Mouse (Mus musculus) neural tube, embryonic 12.5 days (tissue): ENCODE results near the gene Mtus2. TPM values are rescaled to one million over a fixed set of nuclear protein-coding genes. Genes with fewer than 3 reads are reported as not detected.

ENCODE experiments used
- ATAC-seq: fragments of 200-750 bp; cut with Nextera tagmentation; 2 replicates; pipeline ENCODE4 v1.8.0; 2017; ENCODE audit warnings: low read depth, mild to moderate bottlenecking, moderate TSS enrichment, moderate library complexity; ENCODE audit not compliant: low FRiP score
- H3K27ac ChIP-seq: fragments of 300-500 bp; sonication (generic); 2 replicates; pipeline ENCODE4 v1.5.1; 2016
- H3K27me3 ChIP-seq: fragments of 300-500 bp; sonication (generic); replicated peaks from 2 replicates; pipeline ENCODE4 v1.6.1; 2016; ENCODE audit warnings: mild to moderate bottlenecking
- H3K36me3 ChIP-seq: fragments of 300-500 bp; sonication (generic); 2 replicates; pipeline ENCODE4 v1.6.1; 2016; ENCODE audit warnings: mild to moderate bottlenecking
- H3K4me1 ChIP-seq: fragments of 300-500 bp; sonication (generic); 2 replicates; pipeline ENCODE4 v1.6.1; 2016
- H3K4me2 ChIP-seq: fragments of 300-500 bp; sonication (generic); replicated peaks from 2 replicates; pipeline ENCODE4 v1.6.1; 2016; ENCODE audit warnings: mild to moderate bottlenecking
- H3K4me3 ChIP-seq: fragments of 300-500 bp; sonication (generic); 2 replicates; pipeline ENCODE4 v1.5.1; 2016
- H3K9ac ChIP-seq: fragments of 300-500 bp; sonication (generic); 2 replicates; pipeline ENCODE4 v1.6.1; 2016; ENCODE audit warnings: mild to moderate bottlenecking
- H3K9me3 ChIP-seq: fragments of 300-500 bp; sonication (generic); 2 replicates; pipeline ENCODE4 v1.6.1; 2016; ENCODE audit warnings: mild to moderate bottlenecking
- WGBS: fragments of 180-500 bp; shearing (Covaris S2); methylation state at CpG from one replicate; pipeline ENCODE4 v1.1.7; 2016; 5-methylcytosine and 5-hydroxymethylcytosine counted together
- polyA plus RNA-seq: library from polyadenylated mRNA; unstranded; fragments of >200 nt; fragmentation: Nextera tagmentation; extraction: Ambion mirVana; gene quantifications from 2 replicates; pipeline ENCODE4 v1.2.1, GENCODE M21; 2016

Mtus2 gene
- polyA plus RNA-seq, 1 experiment from 2014 or later: 54.9 TPM

GRCm38 (mm10) chr5:148282093-148282492, 325.0 kb downstream of the Mtus2 start:
- no peaks in the 10 kb centered on the region for H3K9me3 ChIP-seq
- H3K27ac ChIP-seq: no peak overlapping the region
- H3K9ac ChIP-seq: no peak overlapping the region
- H3K36me3 ChIP-seq: no peaks in the 10 kb centered on the region
- no peak overlapping the region for H3K4me3 ChIP-seq
- no peaks in the 10 kb centered on the region for H3K27me3 ChIP-seq
- H3K4me1 ChIP-seq: no peaks in the 10 kb centered on the region
- 89% methylated on average over 6 of the region's 6 CpGs for WGBS
- H3K4me2 ChIP-seq: no peak overlapping the region
- no peak for ATAC-seq

- Histone ChIP-seq H3K27ac (no peak overlapping the region), H3K9me3 (no peaks in the 10 kb centered on the region), H3K9ac (no peak overlapping the region), H3K4me3 (no peak overlapping the region), H3K27me3 (no peaks in the 10 kb centered on the region), H3K36me3 (no peaks in the 10 kb centered on the region), H3K4me2 (no peak overlapping the region), H3K4me1 (no peaks in the 10 kb centered on the region)
- ATAC-seq: no peak
- WGBS: 94% methylated on average over 5 of the region's 5 CpGs
Measured at GRCm38 (mm10) chr5:148282631-148283030, 325.5 kb downstream of the Mtus2 start.

- Histone ChIP-seq H3K9me3 (no peaks in the 10 kb centered on the region), H3K4me1 (no peaks in the 10 kb centered on the region), H3K4me2 (no peak overlapping the region), H3K27me3 (no peaks in the 10 kb centered on the region), H3K4me3 (no peak overlapping the region), H3K27ac (no peak overlapping the region), H3K36me3 (no peaks in the 10 kb centered on the region), H3K9ac (no peak overlapping the region)
- no peak for ATAC-seq
- 81% methylated on average over 2 of the region's 2 CpGs for WGBS
Measured at GRCm38 (mm10) chr5:148283177-148283576, 326.1 kb downstream of the Mtus2 start.

GRCm38 (mm10) chr5:148283584-148283983, 326.5 kb downstream of the Mtus2 start:
- Histone ChIP-seq H3K9ac (no peak overlapping the region), H3K27ac (no peak overlapping the region), H3K4me1 (no peaks in the 10 kb centered on the region), H3K4me2 (no peak overlapping the region), H3K27me3 (no peaks in the 10 kb centered on the region), H3K9me3 (no peaks in the 10 kb centered on the region), H3K4me3 (no peak overlapping the region), H3K36me3 (no peaks in the 10 kb centered on the region)
- no peak for ATAC-seq
- 92% methylated on average over 3 of the region's 3 CpGs for WGBS

- Histone ChIP-seq H3K4me2 (no peak overlapping the region), H3K27ac (no peak overlapping the region), H3K4me3 (no peak overlapping the region), H3K4me1 (no peaks in the 10 kb centered on the region), H3K9me3 (no peaks in the 10 kb centered on the region), H3K27me3 (no peaks in the 10 kb centered on the region), H3K9ac (no peak overlapping the region), H3K36me3 (0 out of 2 replicates have a peak, but pooled peaks cover 2% of the 10 kb centered on the region)
- WGBS: 90% methylated on average over 5 of the region's 5 CpGs
- no peak for ATAC-seq
Measured at GRCm38 (mm10) chr5:148287529-148287928, 330.4 kb downstream of the Mtus2 start.

GRCm38 (mm10) chr5:148288804-148289203, 331.7 kb downstream of the Mtus2 start:
- ATAC-seq: no peak
- WGBS: 75% methylated on average over 18 of the region's 18 CpGs

GRCm38 (mm10) chr5:148289951-148290350, 332.8 kb downstream of the Mtus2 start:
- no peak overlapping the region for H3K4me2 ChIP-seq
- no peak for ATAC-seq
- H3K4me3 ChIP-seq: no peak overlapping the region
- no peak overlapping the region for H3K27ac ChIP-seq
- H3K27me3 ChIP-seq: no peaks in the 10 kb centered on the region
- H3K4me1 ChIP-seq: no peaks in the 10 kb centered on the region
- 53% methylated on average over 7 of the region's 7 CpGs for WGBS
- H3K9me3 ChIP-seq: no peaks in the 10 kb centered on the region
- H3K9ac ChIP-seq: no peak overlapping the region
- peaks cover 5% of the 10 kb centered on the region; the same call in 1 of the 2 replicates for H3K36me3 ChIP-seq

More at GRCm38 (mm10) chr5:148288804-148289203, 331.7 kb downstream of the Mtus2 start:
- Histone ChIP-seq H3K27ac (no peak overlapping the region), H3K4me1 (no peaks in the 10 kb centered on the region), H3K9me3 (no peaks in the 10 kb centered on the region), H3K36me3 (peaks cover 5% of the 10 kb centered on the region; the same call in 1 of the 2 replicates), H3K4me2 (no peak overlapping the region), H3K27me3 (no peaks in the 10 kb centered on the region), H3K9ac (no peak overlapping the region), H3K4me3 (no peak overlapping the region)

GRCm38 (mm10) chr5:148292862-148293261, 335.7 kb downstream of the Mtus2 start:
- WGBS: 76% methylated on average over 7 of the region's 7 CpGs
- H3K27me3 ChIP-seq: no peaks in the 10 kb centered on the region
- no peak overlapping the region for H3K9ac ChIP-seq
- peaks cover 6% of the 10 kb centered on the region; the same call in 1 of the 2 replicates for H3K36me3 ChIP-seq
- no peaks in the 10 kb centered on the region for H3K9me3 ChIP-seq
- no peak overlapping the region for H3K4me3 ChIP-seq
- H3K27ac ChIP-seq: no peak overlapping the region
- no peak for ATAC-seq
- H3K4me1 ChIP-seq: no peaks in the 10 kb centered on the region
- H3K4me2 ChIP-seq: no peak overlapping the region

GRCm38 (mm10) chr5:148293346-148293745, 336.2 kb downstream of the Mtus2 start:
- peaks cover 11% of the 10 kb centered on the region; the same call in 1 of the 2 replicates for H3K36me3 ChIP-seq
- H3K4me2 ChIP-seq: no peak overlapping the region
- H3K27me3 ChIP-seq: no peaks in the 10 kb centered on the region
- H3K9ac ChIP-seq: no peak overlapping the region
- H3K27ac ChIP-seq: no peak overlapping the region
- no peaks in the 10 kb centered on the region for H3K4me1 ChIP-seq
- no peak for ATAC-seq
- no peak overlapping the region for H3K4me3 ChIP-seq
- no peaks in the 10 kb centered on the region for H3K9me3 ChIP-seq
- WGBS: 89% methylated on average over 7 of the region's 7 CpGs

GRCm38 (mm10) chr5:148302968-148303367, 345.8 kb downstream of the Mtus2 start:
- no peak for ATAC-seq
- Histone ChIP-seq H3K9me3 (no peaks in the 10 kb centered on the region), H3K4me1 (no peaks in the 10 kb centered on the region), H3K4me3 (no peak overlapping the region), H3K36me3 (peaks cover 21% of the 10 kb centered on the region), H3K27me3 (no peaks in the 10 kb centered on the region), H3K4me2 (no peak overlapping the region), H3K27ac (no peak overlapping the region), H3K9ac (no peak overlapping the region)
- 86% methylated on average over 11 of the region's 11 CpGs for WGBS

- no peak overlapping the region for H3K9ac ChIP-seq
- ATAC-seq: no peak
- no peak overlapping the region for H3K27ac ChIP-seq
- WGBS: 87% methylated on average over 2 of the region's 2 CpGs
- no peak overlapping the region for H3K4me2 ChIP-seq
- no peaks in the 10 kb centered on the region for H3K9me3 ChIP-seq
- no peak overlapping the region for H3K4me3 ChIP-seq
- H3K27me3 ChIP-seq: no peaks in the 10 kb centered on the region
- peaks cover 17% of the 10 kb centered on the region for H3K36me3 ChIP-seq
- H3K4me1 ChIP-seq: no peaks in the 10 kb centered on the region
Measured at GRCm38 (mm10) chr5:148304112-148304511, 347.0 kb downstream of the Mtus2 start.

GRCm38 (mm10) chr5:148310790-148311189, 353.7 kb downstream of the Mtus2 start:
- Histone ChIP-seq H3K36me3 (peaks cover 14% of the 10 kb centered on the region), H3K9ac (no peak overlapping the region), H3K4me3 (no peak overlapping the region), H3K4me2 (no peak overlapping the region), H3K27me3 (no peaks in the 10 kb centered on the region), H3K4me1 (no peaks in the 10 kb centered on the region), H3K9me3 (no peaks in the 10 kb centered on the region), H3K27ac (no peak overlapping the region)
- ATAC-seq: no peak
- WGBS: 74% methylated on average over 10 of the region's 10 CpGs

GRCm38 (mm10) chr5:148312443-148312842, 355.3 kb downstream of the Mtus2 start:
- no peaks in the 10 kb centered on the region for H3K27me3 ChIP-seq
- 56% methylated on average over 2 of the region's 2 CpGs for WGBS
- no peaks in the 10 kb centered on the region for H3K9me3 ChIP-seq
- H3K9ac ChIP-seq: no peak overlapping the region
- H3K27ac ChIP-seq: no peak overlapping the region
- H3K4me3 ChIP-seq: no peak overlapping the region
- H3K36me3 ChIP-seq: peaks cover 7% of the 10 kb centered on the region
- H3K4me2 ChIP-seq: no peak overlapping the region
- no peak for ATAC-seq
- H3K4me1 ChIP-seq: no peaks in the 10 kb centered on the region
